Mouse (Mus musculus) megakaryocyte, embryonic 14.5 days (primary cell): ENCODE results near the gene Usp25. TPM values are rescaled to one million over a fixed set of nuclear protein-coding genes. Genes with fewer than 3 reads are reported as not detected.

Experiments used
- H3K27me3 ChIP-seq: replicated peaks from 2 replicates; pipeline ENCODE3; 2012; ENCODE audit warnings: inconsistent platforms
- H3K36me3 ChIP-seq: replicated peaks from 2 replicates; pipeline ENCODE3; 2012; ENCODE audit warnings: low read length, inconsistent platforms, mixed read lengths
- H3K4me1 ChIP-seq: 2 replicates; pipeline ENCODE4 v1.6.1; 2012; ENCODE audit warnings: inconsistent platforms
- H3K4me3 ChIP-seq: replicated peaks from 2 replicates; pipeline ENCODE3; 2012; ENCODE audit warnings: moderate library complexity, mild to moderate bottlenecking, inconsistent platforms
- H3K9me3 ChIP-seq: 2 replicates; pipeline ENCODE4 v1.6.1; 2012; ENCODE audit warnings: inconsistent platforms
- FLI1 ChIP-seq: IDR thresholded peaks from 2 replicates; pipeline ENCODE4 v1.6.1; 2012; ENCODE audit warnings: low read length, inconsistent platforms, mixed read lengths
- GATA1 ChIP-seq: IDR thresholded peaks from 3 replicates; pipeline ENCODE4 v1.6.1; 2012; ENCODE audit warnings: mixed read lengths, low read length, inconsistent platforms, borderline replicate concordance
- polyA plus RNA-seq: library from polyadenylated mRNA; stranded (reverse); fragments of >175 nt; gene quantifications from 2 replicates; pipeline ENCODE4 v1.2.3, GENCODE M21; 2012; ENCODE audit warnings: low replicate concordance; ENCODE audit not compliant: insufficient read depth

Gene Usp25
- polyA plus RNA-seq, 1 experiment: 2.1 TPM

DNA sequence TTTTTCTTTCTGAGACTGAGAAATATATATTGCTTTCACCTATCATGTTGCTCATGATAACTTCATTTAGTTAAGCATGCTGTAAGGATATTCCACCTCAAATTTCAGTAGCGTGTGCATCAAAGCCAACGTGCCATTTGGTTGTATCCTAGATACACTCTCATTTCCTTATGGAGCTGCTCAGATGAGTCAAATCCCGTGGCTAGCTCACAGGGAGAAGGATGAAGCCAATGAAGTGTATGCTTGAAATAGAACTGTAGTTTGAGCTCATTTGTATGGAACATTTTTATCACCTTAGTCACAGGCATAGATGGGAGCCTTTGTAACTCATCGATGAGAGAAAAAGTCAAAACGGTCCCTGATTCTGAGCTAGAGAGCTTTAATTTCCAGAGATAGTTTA lies 20.8 kb downstream of the Usp25 start:
- TF ChIP-seq GATA1 (no peak), FLI1 (no peak)
- no peaks in the 10 kb centered on the region for H3K27me3 ChIP-seq
- H3K36me3 ChIP-seq: peaks cover 71% of the 10 kb centered on the region
- H3K9me3 ChIP-seq: no peaks in the 10 kb centered on the region
- H3K4me1 ChIP-seq: peaks cover 40% of the 10 kb centered on the region
- no peak overlapping the region for H3K4me3 ChIP-seq

- peaks cover 74% of the 10 kb centered on the region for H3K36me3 ChIP-seq
- peaks cover 36% of the 10 kb centered on the region for H3K4me1 ChIP-seq
- no peaks in the 10 kb centered on the region for H3K9me3 ChIP-seq
- H3K4me3 ChIP-seq: no peak overlapping the region
- H3K27me3 ChIP-seq: no peaks in the 10 kb centered on the region
- TF ChIP-seq GATA1 (no peak), FLI1 (no peak)
Observed at GRCm38 (mm10) chr16:77034751-77035150, 21.2 kb downstream of the Usp25 start.

- no peak overlapping the region for H3K4me3 ChIP-seq
- TF ChIP-seq FLI1 (no peak), GATA1 (no peak)
- H3K27me3 ChIP-seq: no peaks in the 10 kb centered on the region
- peaks cover 91% of the 10 kb centered on the region for H3K36me3 ChIP-seq
- H3K9me3 ChIP-seq: no peaks in the 10 kb centered on the region
- peaks cover 16% of the 10 kb centered on the region for H3K4me1 ChIP-seq
Observed at GRCm38 (mm10) chr16:77041573-77041972, 28.1 kb downstream of the Usp25 start.

DNA sequence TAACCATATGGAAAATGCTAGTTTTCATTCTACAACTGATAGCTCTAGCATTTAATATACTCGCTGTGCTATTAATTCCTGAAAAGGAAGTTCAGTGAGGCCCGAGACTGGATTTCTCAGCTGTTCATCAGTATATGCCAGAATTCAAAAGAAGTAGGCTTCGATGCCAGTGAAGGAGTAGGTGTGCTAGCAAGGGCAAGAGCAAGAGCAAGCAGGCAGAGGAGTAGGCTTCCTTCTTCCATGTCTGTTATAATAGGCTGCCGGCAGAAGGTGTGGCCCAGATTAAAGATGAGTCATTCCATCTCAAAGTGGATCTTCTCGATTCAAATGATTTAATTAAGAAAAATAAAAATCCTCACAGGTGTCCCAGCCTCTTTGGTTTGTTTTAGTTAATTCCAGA lies 30.0 kb downstream of the Usp25 start:
- TF ChIP-seq FLI1 (no peak), GATA1 (no peak)
- Histone ChIP-seq H3K9me3 (no peaks in the 10 kb centered on the region), H3K4me3 (no peak overlapping the region), H3K4me1 (peaks cover 11% of the 10 kb centered on the region), H3K27me3 (no peaks in the 10 kb centered on the region), H3K36me3 (peaks cover 84% of the 10 kb centered on the region)

DNA sequence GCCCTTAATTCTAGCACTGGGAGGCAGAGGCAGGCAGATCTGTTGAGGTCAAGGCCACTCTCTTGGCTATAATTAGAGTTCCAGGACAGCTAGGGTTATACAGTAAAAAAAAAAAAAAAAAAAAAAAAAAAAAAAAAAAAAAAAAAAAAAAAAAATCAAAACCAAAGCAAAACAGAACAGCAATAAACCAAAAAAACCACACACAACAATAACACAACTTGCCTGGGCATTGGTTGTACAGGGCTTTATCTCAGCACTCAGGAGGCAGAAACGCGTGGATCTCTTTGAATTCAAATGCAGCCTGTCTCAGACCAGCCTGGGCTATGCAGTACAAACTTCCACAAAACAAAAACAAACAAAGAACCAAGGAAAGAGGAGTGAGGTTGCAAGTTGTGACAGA lies 40.7 kb downstream of the Usp25 start:
- Histone ChIP-seq H3K9me3 (no peaks in the 10 kb centered on the region), H3K27me3 (no peaks in the 10 kb centered on the region), H3K4me3 (no peak overlapping the region), H3K36me3 (peaks cover 77% of the 10 kb centered on the region), H3K4me1 (peaks cover 13% of the 10 kb centered on the region)
- TF ChIP-seq GATA1 (no peak), FLI1 (no peak)

DNA sequence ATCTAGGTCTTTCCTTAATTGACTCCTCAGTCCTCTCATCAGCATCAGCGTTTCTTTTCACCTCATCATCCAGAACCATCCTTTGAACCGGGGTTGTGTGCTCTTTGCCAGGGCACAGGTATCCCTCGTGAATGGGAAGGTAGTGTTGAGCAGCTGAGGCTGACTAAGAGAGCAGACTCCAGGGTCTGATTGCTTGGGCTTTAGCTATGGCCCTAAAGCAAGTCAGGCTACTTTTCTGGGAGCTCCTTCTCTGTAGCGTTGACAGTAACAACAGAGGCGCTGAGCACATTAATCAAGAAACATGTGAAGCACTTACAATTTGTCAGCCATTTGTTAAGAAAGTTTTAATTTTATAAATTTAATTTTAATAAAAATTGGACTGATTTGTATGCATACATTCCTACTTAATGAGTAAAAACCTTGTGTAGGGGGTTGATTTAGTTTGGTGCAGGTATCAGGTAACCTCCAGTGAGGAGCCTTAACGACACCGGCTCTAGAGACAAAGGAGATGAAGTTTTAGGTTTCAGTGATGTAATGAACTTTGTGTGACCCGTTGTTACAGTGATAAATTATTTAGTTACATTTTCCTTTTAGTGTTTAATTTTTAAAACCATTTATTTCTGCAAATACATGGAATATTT lies 42.1 kb downstream of the Usp25 start:
- TF ChIP-seq GATA1: no peak
- no peak for TF ChIP-seq FLI1
- Histone ChIP-seq H3K4me1 (peaks cover 9% of the 10 kb centered on the region), H3K4me3 (no peak overlapping the region), H3K9me3 (no peaks in the 10 kb centered on the region), H3K36me3 (peaks cover 73% of the 10 kb centered on the region), H3K27me3 (no peaks in the 10 kb centered on the region)

DNA sequence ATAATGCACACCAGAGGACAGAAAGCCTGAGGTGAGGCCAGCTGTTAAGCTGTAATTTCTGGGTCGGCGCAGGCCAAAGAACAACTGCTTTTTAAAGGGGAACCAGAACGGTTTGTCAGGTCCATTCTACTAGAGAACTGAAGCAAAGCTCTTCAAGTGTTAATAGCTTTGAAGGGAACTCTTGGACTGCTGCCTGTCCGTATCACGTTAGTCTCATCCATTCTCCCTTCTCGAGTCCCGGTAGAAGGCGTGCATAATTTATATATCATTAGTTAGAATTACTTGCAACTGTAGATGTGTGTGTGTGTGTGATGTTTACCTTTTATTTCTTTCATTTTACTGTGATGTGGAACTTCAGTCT lies 42.6 kb downstream of the Usp25 start:
- Histone ChIP-seq H3K27me3 (no peaks in the 10 kb centered on the region), H3K4me3 (no peak overlapping the region), H3K4me1 (peaks cover 9% of the 10 kb centered on the region), H3K9me3 (no peaks in the 10 kb centered on the region), H3K36me3 (peaks cover 74% of the 10 kb centered on the region)
- no peak for TF ChIP-seq GATA1
- no peak for TF ChIP-seq FLI1

DNA sequence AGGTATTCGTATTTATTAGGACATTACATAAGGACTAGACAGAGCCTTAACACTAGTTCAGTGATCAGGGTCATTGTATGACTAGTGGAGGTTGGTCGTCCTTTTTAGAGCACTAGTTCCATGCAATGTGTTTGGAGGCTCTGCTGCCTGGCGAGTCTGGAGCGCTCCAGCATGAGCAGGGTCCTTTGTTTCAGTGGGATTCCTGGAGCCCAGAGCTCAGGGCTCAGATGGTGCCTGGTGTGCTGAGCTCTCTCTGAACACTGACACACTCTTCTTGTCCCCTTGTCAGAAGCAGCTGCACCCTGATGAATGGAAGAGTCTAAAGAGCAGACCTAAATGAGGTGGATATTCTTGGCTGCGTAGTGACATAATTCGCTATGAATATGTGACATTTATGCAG lies 45.1 kb downstream of the Usp25 start:
- H3K36me3 ChIP-seq: peaks cover 79% of the 10 kb centered on the region
- H3K4me3 ChIP-seq: no peak overlapping the region
- H3K27me3 ChIP-seq: no peaks in the 10 kb centered on the region
- TF ChIP-seq FLI1: no peak
- TF ChIP-seq GATA1: no peak
- no peaks in the 10 kb centered on the region for H3K9me3 ChIP-seq
- peaks cover 2% of the 10 kb centered on the region for H3K4me1 ChIP-seq

DNA sequence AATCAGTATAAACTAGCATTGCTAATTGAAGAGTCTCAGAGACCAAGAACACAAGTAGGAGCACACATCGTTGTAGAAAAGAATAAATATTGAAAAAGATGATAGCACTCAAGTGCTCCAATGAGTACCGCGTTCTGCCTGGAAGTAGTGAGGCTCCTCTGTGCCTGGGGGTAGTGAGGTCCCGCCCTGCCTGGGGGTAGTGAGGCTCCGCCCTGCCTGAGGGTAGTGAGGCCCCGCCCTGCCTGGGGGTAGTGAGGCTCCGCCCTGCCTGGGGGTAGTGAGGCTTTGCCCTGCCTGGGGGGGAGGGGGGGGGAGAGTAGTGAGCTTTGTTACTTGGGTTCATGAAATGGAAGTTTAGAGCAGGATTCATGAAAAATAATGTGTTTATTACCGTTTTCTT lies 46.7 kb downstream of the Usp25 start:
- no peak for TF ChIP-seq FLI1
- TF ChIP-seq GATA1: no peak
- Histone ChIP-seq H3K36me3 (peaks cover 79% of the 10 kb centered on the region), H3K9me3 (no peaks in the 10 kb centered on the region), H3K27me3 (no peaks in the 10 kb centered on the region), H3K4me3 (no peak overlapping the region), H3K4me1 (peaks cover 14% of the 10 kb centered on the region)

DNA sequence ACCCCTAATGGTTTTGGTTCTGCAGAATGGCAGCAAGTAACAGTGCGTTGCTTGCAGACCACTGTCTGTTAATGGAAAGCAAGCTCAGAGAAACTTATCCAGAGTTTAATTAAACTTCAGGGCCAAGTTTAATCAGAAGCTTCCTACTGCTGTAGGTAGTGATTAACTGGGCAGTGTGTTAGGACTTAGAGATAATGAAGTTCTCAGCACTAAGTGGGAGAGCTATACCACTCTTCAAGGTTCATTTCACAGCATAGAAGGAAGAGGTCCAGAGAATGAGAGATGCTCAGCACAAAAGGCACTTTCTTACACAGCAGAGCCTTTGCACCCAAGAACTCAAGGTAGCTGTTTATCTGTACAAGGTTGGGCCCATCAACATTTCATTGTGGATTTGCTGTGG lies 50.4 kb downstream of the Usp25 start:
- no peaks in the 10 kb centered on the region for H3K9me3 ChIP-seq
- TF ChIP-seq FLI1 (no peak), GATA1 (no peak)
- H3K4me1 ChIP-seq: peaks cover 23% of the 10 kb centered on the region
- H3K4me3 ChIP-seq: no peak overlapping the region
- H3K36me3 ChIP-seq: peaks cover 92% of the 10 kb centered on the region
- H3K27me3 ChIP-seq: no peaks in the 10 kb centered on the region

- no peak for TF ChIP-seq FLI1
- TF ChIP-seq GATA1: no peak
- Histone ChIP-seq H3K4me1 (no peaks in the 10 kb centered on the region), H3K9me3 (no peaks in the 10 kb centered on the region), H3K36me3 (peaks cover 92% of the 10 kb centered on the region), H3K27me3 (no peaks in the 10 kb centered on the region), H3K4me3 (no peak overlapping the region)
Observed at GRCm38 (mm10) chr16:77076954-77077735, 63.6 kb downstream of the Usp25 start.
